Mouse (Mus musculus) neural tube, embryonic 11.5 days (tissue): Measurements from ENCODE around the gene Mif4gd. TPM values are rescaled to one million over a fixed set of nuclear protein-coding genes. Genes with fewer than 3 reads are reported as not detected.

Experiments
- polyA plus RNA-seq: library from polyadenylated mRNA; unstranded; fragments of >200 nt; fragmentation: Nextera tagmentation; extraction: Ambion mirVana; gene quantifications from 2 replicates; pipeline ENCODE4 v1.2.1, GENCODE M21; 2014

The Mif4gd gene
- polyA plus RNA-seq, 1 experiment from 2014 or later: 17.1 TPM

Other genes starting within 250 kb of the Mif4gd start
- 13.1 and 16.1 TPM in 2 replicates for gene Hid1, start 245.2 kb downstream of the Mif4gd start, polyA plus RNA-seq
- 18.1 and 18.5 TPM in 2 replicates for gene Cdr2l, start 231.1 kb downstream of the Mif4gd start, polyA plus RNA-seq
- gene Mrpl58, start 209.2 kb downstream of the Mif4gd start, polyA plus RNA-seq: 221 and 230 TPM in 2 replicates
- 866 and 868 TPM in 2 replicates for gene Atp5h, start 193.0 kb downstream of the Mif4gd start, polyA plus RNA-seq
- gene Kctd2, start 192.8 kb downstream of the Mif4gd start, polyA plus RNA-seq: 22.0 and 25.7 TPM in 2 replicates
- gene Trim80, start 172.4 kb downstream of the Mif4gd start, polyA plus RNA-seq: 0.12 TPM in 1 of 2 replicates, not detected in the other
- 0.11 and 0.22 TPM in 2 replicates for gene Slc16a5, start 150.5 kb downstream of the Mif4gd start, polyA plus RNA-seq
- 7.8 and 8.3 TPM in 2 replicates for gene Armc7, start 137.3 kb downstream of the Mif4gd start, polyA plus RNA-seq
- 76.0 and 77.0 TPM in 2 replicates for gene Nt5c, start 121.1 kb downstream of the Mif4gd start, polyA plus RNA-seq
- gene Jpt1, start 98.6 kb downstream of the Mif4gd start, polyA plus RNA-seq: 870 and 877 TPM in 2 replicates
- 1,294 and 1,337 TPM in 2 replicates for gene Sumo2, start 76.7 kb downstream of the Mif4gd start, polyA plus RNA-seq
- gene Nup85, start 48.5 kb downstream of the Mif4gd start, polyA plus RNA-seq: 174 and 187 TPM in 2 replicates
- 95.5 and 97.9 TPM in 2 replicates for gene Mrps7, start 9.0 kb downstream of the Mif4gd start, polyA plus RNA-seq
- 31.4 and 31.7 TPM in 2 replicates for gene Gga3, start 8.9 kb downstream of the Mif4gd start, polyA plus RNA-seq
- 23.0 and 25.4 TPM in 2 replicates for gene Slc25a19, start 15.3 kb upstream of the Mif4gd start, polyA plus RNA-seq
- 86.7 and 89.8 TPM in 2 replicates for gene Grb2, start 95.6 kb upstream of the Mif4gd start, polyA plus RNA-seq
- gene Tmem94, start 152.5 kb upstream of the Mif4gd start, polyA plus RNA-seq: 18.6 and 19.0 TPM in 2 replicates
- 16.4 and 19.1 TPM in 2 replicates for gene Caskin2, start 200.7 kb upstream of the Mif4gd start, polyA plus RNA-seq
- 26.1 and 29.8 TPM in 2 replicates for gene Tsen54, start 201.8 kb upstream of the Mif4gd start, polyA plus RNA-seq
- 6.1 and 6.5 TPM in 2 replicates for gene Llgl2, start 211.1 kb upstream of the Mif4gd start, polyA plus RNA-seq
- 0.12 and 0.13 TPM in 2 replicates for gene Myo15b, start 245.4 kb upstream of the Mif4gd start, polyA plus RNA-seq